Mouse (Mus musculus) embryonic facial prominence, embryonic 15.5 days (tissue): ENCODE measurements at regions not wholly inside any gene's neighbourhood (a gene's known extent, or its start where the extent isn't known, plus 50 kb on each side); places are given as distances from the start of the nearest gene placed in this dataset.

Experiments used
- ATAC-seq: fragments of 200-750 bp; cut with Nextera tagmentation; 2 replicates; pipeline ENCODE4 v1.8.0; 2017; ENCODE audit warnings: low read depth, moderate TSS enrichment; ENCODE audit not compliant: insufficient number of reproducible peaks, low FRiP score, low TSS enrichment
- H3K27ac ChIP-seq: fragments of 300-500 bp; sonication (generic); replicated peaks from 2 replicates; pipeline ENCODE4 v1.5.1; 2015; ENCODE audit warnings: mild to moderate bottlenecking, inconsistent platforms
- H3K27me3 ChIP-seq: fragments of 300-500 bp; sonication (generic); 2 replicates; pipeline ENCODE4 v1.6.1; 2015; ENCODE audit warnings: inconsistent platforms
- H3K36me3 ChIP-seq: fragments of 300-500 bp; sonication (generic); 2 replicates; pipeline ENCODE4 v1.6.1; 2015; ENCODE audit warnings: mild to moderate bottlenecking, inconsistent platforms
- H3K4me1 ChIP-seq: fragments of 300-500 bp; sonication (generic); 2 replicates; pipeline ENCODE4 v1.6.1; 2015; ENCODE audit warnings: inconsistent platforms
- H3K4me2 ChIP-seq: fragments of 300-500 bp; sonication (generic); replicated peaks from 2 replicates; pipeline ENCODE4 v1.6.1; 2015; ENCODE audit warnings: mild to moderate bottlenecking, inconsistent platforms
- H3K4me3 ChIP-seq: fragments of 300-500 bp; sonication (generic); replicated peaks from 2 replicates; pipeline ENCODE4 v1.5.1; 2015; ENCODE audit warnings: mild to moderate bottlenecking, inconsistent platforms
- H3K9ac ChIP-seq: fragments of 300-500 bp; sonication (generic); 2 replicates; pipeline ENCODE4 v1.6.1; 2015; ENCODE audit warnings: inconsistent platforms
- H3K9me3 ChIP-seq: fragments of 300-500 bp; sonication (generic); replicated peaks from 2 replicates; pipeline ENCODE4 v1.6.1; 2016; ENCODE audit warnings: inconsistent platforms
- WGBS: fragments of 180-500 bp; shearing (Covaris S2); methylation state at CpG from one replicate; pipeline ENCODE4 v1.1.7; 2015; 5-methylcytosine and 5-hydroxymethylcytosine counted together

- no peak for ATAC-seq
- Histone ChIP-seq H3K4me1 (no peaks in the 10 kb centered on the region), H3K27ac (no peak overlapping the region), H3K9me3 (no peaks in the 10 kb centered on the region), H3K4me2 (no peak overlapping the region), H3K27me3 (no peaks in the 10 kb centered on the region), H3K36me3 (no peaks in the 10 kb centered on the region), H3K4me3 (no peak overlapping the region), H3K9ac (no peak overlapping the region)
- 81% methylated on average over 7 of the region's 7 CpGs for WGBS
Measured at GRCm38 (mm10) chr12:54537690-54538319, 118.6 kb downstream of the Sptssa start.

- Histone ChIP-seq H3K36me3 (no peaks in the 10 kb centered on the region), H3K27me3 (no peaks in the 10 kb centered on the region), H3K9me3 (no peaks in the 10 kb centered on the region), H3K4me1 (no peaks in the 10 kb centered on the region), H3K27ac (no peak overlapping the region), H3K9ac (no peak overlapping the region), H3K4me3 (no peak overlapping the region), H3K4me2 (no peak overlapping the region)
- no peak for ATAC-seq
- WGBS = 71% methylated on average over 7 of the region's 7 CpGs
Measured at GRCm38 (mm10) chr12:54537022-54537421, 119.4 kb downstream of the Sptssa start.

- Histone ChIP-seq H3K27me3 (no peaks in the 10 kb centered on the region), H3K36me3 (no peaks in the 10 kb centered on the region), H3K9me3 (no peaks in the 10 kb centered on the region), H3K27ac (no peak overlapping the region), H3K9ac (no peak overlapping the region), H3K4me2 (no peak overlapping the region), H3K4me3 (no peak overlapping the region), H3K4me1 (no peaks in the 10 kb centered on the region)
- 40% methylated on average over 8 of the region's 9 CpGs for WGBS
- ATAC-seq = no peak
Measured at GRCm38 (mm10) chr12:54535556-54536516, 120.5 kb downstream of the Sptssa start.

- ATAC-seq = no peak
- H3K4me1 ChIP-seq = no peaks in the 10 kb centered on the region
- no peaks in the 10 kb centered on the region for H3K27me3 ChIP-seq
- H3K4me3 ChIP-seq = no peak overlapping the region
- H3K27ac ChIP-seq = no peak overlapping the region
- no peak overlapping the region for H3K4me2 ChIP-seq
- no peak overlapping the region for H3K9ac ChIP-seq
- H3K9me3 ChIP-seq = no peaks in the 10 kb centered on the region
- H3K36me3 ChIP-seq = no peaks in the 10 kb centered on the region
- WGBS = 51% methylated on average over 7 of the region's 7 CpGs
Measured at GRCm38 (mm10) chr12:54534910-54535309, 121.5 kb downstream of the Sptssa start.

- Histone ChIP-seq H3K9me3 (no peaks in the 10 kb centered on the region), H3K4me3 (no peak overlapping the region), H3K27me3 (no peaks in the 10 kb centered on the region), H3K27ac (no peak overlapping the region), H3K4me1 (no peaks in the 10 kb centered on the region), H3K9ac (no peak overlapping the region), H3K4me2 (no peak overlapping the region), H3K36me3 (no peaks in the 10 kb centered on the region)
- ATAC-seq = no peak
- WGBS = 45% methylated on average over 5 of the region's 5 CpGs
Measured at GRCm38 (mm10) chr12:54533134-54533533, 123.2 kb downstream of the Sptssa start.

- no peak overlapping the region for H3K27ac ChIP-seq
- H3K4me1 ChIP-seq = no peaks in the 10 kb centered on the region
- H3K4me3 ChIP-seq = no peak overlapping the region
- no peak overlapping the region for H3K9ac ChIP-seq
- no peak for ATAC-seq
- no peaks in the 10 kb centered on the region for H3K36me3 ChIP-seq
- no peak overlapping the region for H3K4me2 ChIP-seq
- 89% methylated on average over 8 of the region's 8 CpGs for WGBS
- no peaks in the 10 kb centered on the region for H3K9me3 ChIP-seq
- H3K27me3 ChIP-seq = no peaks in the 10 kb centered on the region
Measured at GRCm38 (mm10) chr12:54532062-54532461, 124.3 kb downstream of the Sptssa start.

- no peaks in the 10 kb centered on the region for H3K9me3 ChIP-seq
- no peak overlapping the region for H3K9ac ChIP-seq
- H3K4me3 ChIP-seq = no peak overlapping the region
- H3K4me2 ChIP-seq = no peak overlapping the region
- H3K27ac ChIP-seq = no peak overlapping the region
- H3K27me3 ChIP-seq = no peaks in the 10 kb centered on the region
- ATAC-seq = no peak
- H3K4me1 ChIP-seq = no peaks in the 10 kb centered on the region
- no peaks in the 10 kb centered on the region for H3K36me3 ChIP-seq
Measured at GRCm38 (mm10) chr12:54528046-54528445, 128.3 kb downstream of the Sptssa start.

- Histone ChIP-seq H3K4me1 (no peaks in the 10 kb centered on the region), H3K36me3 (no peaks in the 10 kb centered on the region), H3K27ac (no peak overlapping the region), H3K4me2 (no peak overlapping the region), H3K27me3 (no peaks in the 10 kb centered on the region), H3K9me3 (no peaks in the 10 kb centered on the region), H3K9ac (no peak overlapping the region), H3K4me3 (no peak overlapping the region)
- 63% methylated on average over 2 of the region's 2 CpGs for WGBS
- ATAC-seq = no peak
Measured at GRCm38 (mm10) chr12:54527577-54527976, 128.8 kb downstream of the Sptssa start.

GRCm38 (mm10) chr12:54520406-54520805 lies 136.0 kb downstream of the Sptssa start:
- WGBS = 48% methylated on average over 4 of the region's 4 CpGs
- no peak overlapping the region for H3K4me3 ChIP-seq
- no peak overlapping the region for H3K9ac ChIP-seq
- ATAC-seq = no peak
- peaks cover 2% of the 10 kb centered on the region; the same call in 1 of the 2 replicates for H3K4me1 ChIP-seq
- no peak overlapping the region for H3K27ac ChIP-seq
- no peaks in the 10 kb centered on the region for H3K36me3 ChIP-seq
- H3K4me2 ChIP-seq = no peak overlapping the region
- no peaks in the 10 kb centered on the region for H3K27me3 ChIP-seq
- H3K9me3 ChIP-seq = no peaks in the 10 kb centered on the region

- no peaks in the 10 kb centered on the region for H3K9me3 ChIP-seq
- H3K27me3 ChIP-seq = no peaks in the 10 kb centered on the region
- H3K9ac ChIP-seq = no peak overlapping the region
- H3K27ac ChIP-seq = no peak overlapping the region
- H3K4me1 ChIP-seq = peaks cover 2% of the 10 kb centered on the region; the same call in 1 of the 2 replicates
- WGBS = 78% methylated on average over 3 of the region's 3 CpGs
- ATAC-seq = no peak
- H3K36me3 ChIP-seq = no peaks in the 10 kb centered on the region
- H3K4me2 ChIP-seq = no peak overlapping the region
- no peak overlapping the region for H3K4me3 ChIP-seq
Measured at GRCm38 (mm10) chr12:54519370-54519769, 137.0 kb downstream of the Sptssa start.

GRCm38 (mm10) chr12:54517265-54517664 lies 139.1 kb downstream of the Sptssa start:
- WGBS = 34% methylated on average over 3 of the region's 3 CpGs
- ATAC-seq = no peak
- H3K9ac ChIP-seq = no peak overlapping the region
- no peak overlapping the region for H3K4me2 ChIP-seq
- H3K27ac ChIP-seq = no peak overlapping the region
- no peaks in the 10 kb centered on the region for H3K9me3 ChIP-seq
- H3K4me1 ChIP-seq = peaks cover 2% of the 10 kb centered on the region; the same call in 1 of the 2 replicates
- H3K4me3 ChIP-seq = no peak overlapping the region
- H3K36me3 ChIP-seq = no peaks in the 10 kb centered on the region
- H3K27me3 ChIP-seq = no peaks in the 10 kb centered on the region
